Mouse (Mus musculus): ENCODE measurements around the gene Nop16.

- no peak for TF ChIP-seq CTCF (IDR thresholded peaks at IDR 0.05; ENCODE audit: control insufficient read depth, insufficient read depth, low read length)
- TF ChIP-seq POLR2A (IDR thresholded peaks at IDR 0.05; ENCODE audit: borderline replicate concordance, control insufficient read depth, low read depth, low read length), result no peak
Observed at GRCm38 (mm10) chr13:54560608-54561007, 29.3 kb downstream of the Nop16 start.

All from bone marrow, adult 2 months (tissue).